Mouse (Mus musculus) intestine, embryonic 14.5 days (tissue): ENCODE data around the gene Zfp106. TPM values are rescaled to one million over a fixed set of nuclear protein-coding genes. Genes with fewer than 3 reads are reported as not detected.

Source experiments
- ATAC-seq: fragments of 200-750 bp; cut with Nextera tagmentation; replicated peaks from 2 replicates; pipeline ENCODE4 v1.8.0; 2017; ENCODE audit warnings: low read depth, moderate number of reproducible peaks, moderate TSS enrichment, moderate library complexity; ENCODE audit not compliant: low FRiP score, low TSS enrichment
- DNase-seq: peaks from one replicate; pipeline ENCODE4 v3.0.0-alpha.2; 2018; ENCODE audit warnings: low spot score
- H3K27ac ChIP-seq: fragments of 300-500 bp; sonication (generic); 2 replicates; pipeline ENCODE4 v1.5.1; 2014; ENCODE audit warnings: low read depth, mild to moderate bottlenecking, control low read depth
- H3K27me3 ChIP-seq: fragments of 300-500 bp; sonication (generic); replicated peaks from 2 replicates; pipeline ENCODE4 v1.6.1; 2014; ENCODE audit warnings: low read length, control low read depth; ENCODE audit not compliant: control insufficient read depth, insufficient read depth
- H3K36me3 ChIP-seq: fragments of 300-500 bp; sonication (generic); 2 replicates; pipeline ENCODE4 v1.6.1; 2014; ENCODE audit warnings: low read length, control low read depth; ENCODE audit not compliant: control insufficient read depth, insufficient read depth
- H3K4me1 ChIP-seq: fragments of 300-500 bp; sonication (generic); replicated peaks from 2 replicates; pipeline ENCODE4 v1.6.1; 2014; ENCODE audit warnings: low read length, control low read depth, mixed read lengths; ENCODE audit not compliant: control insufficient read depth, insufficient read depth
- H3K4me2 ChIP-seq: fragments of 300-500 bp; sonication (generic); 2 replicates; pipeline ENCODE4 v1.6.1; 2014; ENCODE audit warnings: low read length
- H3K4me3 ChIP-seq: fragments of 300-500 bp; sonication (generic); 2 replicates; pipeline ENCODE4 v1.5.1; 2014; ENCODE audit warnings: low read depth, low read length, control low read depth, mixed read lengths
- H3K9ac ChIP-seq: fragments of 300-500 bp; sonication (generic); 2 replicates; pipeline ENCODE4 v1.6.1; 2014; ENCODE audit warnings: mild to moderate bottlenecking, low read length
- H3K9me3 ChIP-seq: fragments of 300-500 bp; sonication (generic); 2 replicates; pipeline ENCODE4 v1.6.1; 2016; ENCODE audit warnings: low read length, control low read depth; ENCODE audit not compliant: control insufficient read depth
- WGBS: fragments of 180-500 bp; shearing (Covaris S2); extraction: QIAGEN DNeasy Blood & Tissue Kit; methylation state at CpG from one replicate; pipeline ENCODE4 v1.1.7; 2014; 5-methylcytosine and 5-hydroxymethylcytosine counted together
- polyA plus RNA-seq: library from polyadenylated mRNA; unstranded; fragments of >200 nt; fragmentation: Nextera tagmentation; extraction: Ambion mirVana; gene quantifications from 2 replicates; pipeline ENCODE4 v1.2.1, GENCODE M21; 2014

Gene Zfp106
- polyA plus RNA-seq, 1 experiment from 2014 or later, result 66.1 TPM

- H3K4me1 ChIP-seq, result no peaks in the 10 kb centered on the region
- no peaks in the 10 kb centered on the region for H3K36me3 ChIP-seq
- 84% methylated on average over 13 of the region's 13 CpGs for WGBS
- no peak overlapping the region for H3K4me2 ChIP-seq
- ATAC-seq (no peak), DNase-seq (no peak)
- no peaks in the 10 kb centered on the region for H3K9me3 ChIP-seq
- H3K9ac ChIP-seq, result no peak overlapping the region
- no peaks in the 10 kb centered on the region for H3K27me3 ChIP-seq
- no peak overlapping the region for H3K27ac ChIP-seq
- no peak overlapping the region for H3K4me3 ChIP-seq
Observed at GRCm38 (mm10) chr2:120476277-120477087, 87.2 kb downstream of the Zfp106 start.

- no peaks in the 10 kb centered on the region for H3K4me1 ChIP-seq
- DNase-seq (no peak), ATAC-seq (no peak)
- H3K27ac ChIP-seq, result no peak overlapping the region
- H3K36me3 ChIP-seq, result no peaks in the 10 kb centered on the region
- no peak overlapping the region for H3K4me3 ChIP-seq
- no peaks in the 10 kb centered on the region for H3K27me3 ChIP-seq
- H3K9ac ChIP-seq, result no peak overlapping the region
- H3K4me2 ChIP-seq, result no peak overlapping the region
- 80% methylated on average over 4 of the region's 4 CpGs for WGBS
- no peaks in the 10 kb centered on the region for H3K9me3 ChIP-seq
Observed at GRCm38 (mm10) chr2:120470856-120471255, 92.8 kb downstream of the Zfp106 start.

- DNase-seq, result no peak
- Histone ChIP-seq H3K36me3 (no peaks in the 10 kb centered on the region), H3K27ac (no peak overlapping the region), H3K4me2 (no peak overlapping the region), H3K27me3 (no peaks in the 10 kb centered on the region), H3K4me1 (no peaks in the 10 kb centered on the region), H3K4me3 (no peak overlapping the region), H3K9me3 (no peaks in the 10 kb centered on the region), H3K9ac (no peak overlapping the region)
- ATAC-seq, result no peak
- WGBS, result 87% methylated on average over 10 of the region's 10 CpGs
Observed at GRCm38 (mm10) chr2:120469715-120470114, 93.9 kb downstream of the Zfp106 start.

GRCm38 (mm10) chr2:120469220-120469619 lies 94.4 kb downstream of the Zfp106 start:
- Histone ChIP-seq H3K27ac (no peak overlapping the region), H3K27me3 (no peaks in the 10 kb centered on the region), H3K36me3 (no peaks in the 10 kb centered on the region), H3K9ac (no peak overlapping the region), H3K4me2 (no peak overlapping the region), H3K4me1 (no peaks in the 10 kb centered on the region), H3K9me3 (no peaks in the 10 kb centered on the region), H3K4me3 (no peak overlapping the region)
- DNase-seq, result no peak
- 87% methylated on average over 3 of the region's 3 CpGs for WGBS
- ATAC-seq, result no peak

- no peaks in the 10 kb centered on the region for H3K27me3 ChIP-seq
- H3K4me1 ChIP-seq, result no peaks in the 10 kb centered on the region
- no peak for DNase-seq
- ATAC-seq, result no peak
- no peak overlapping the region for H3K9ac ChIP-seq
- H3K4me2 ChIP-seq, result no peak overlapping the region
- no peak overlapping the region for H3K27ac ChIP-seq
- H3K4me3 ChIP-seq, result no peak overlapping the region
- no peaks in the 10 kb centered on the region for H3K36me3 ChIP-seq
- H3K9me3 ChIP-seq, result no peaks in the 10 kb centered on the region
Observed at GRCm38 (mm10) chr2:120468011-120468410, 95.6 kb downstream of the Zfp106 start.

GRCm38 (mm10) chr2:120465397-120465785 lies 98.3 kb downstream of the Zfp106 start:
- 85% methylated on average over 5 of the region's 5 CpGs for WGBS
- Histone ChIP-seq H3K9ac (no peak overlapping the region), H3K4me2 (no peak overlapping the region), H3K27me3 (no peaks in the 10 kb centered on the region), H3K9me3 (no peaks in the 10 kb centered on the region), H3K36me3 (no peaks in the 10 kb centered on the region), H3K4me3 (no peak overlapping the region), H3K4me1 (no peaks in the 10 kb centered on the region), H3K27ac (no peak overlapping the region)
- no peak for DNase-seq
- ATAC-seq, result no peak

GRCm38 (mm10) chr2:120464732-120465396 lies 98.8 kb downstream of the Zfp106 start:
- Histone ChIP-seq H3K4me3 (no peak overlapping the region), H3K9ac (no peak overlapping the region), H3K9me3 (no peaks in the 10 kb centered on the region), H3K4me2 (no peak overlapping the region), H3K4me1 (no peaks in the 10 kb centered on the region), H3K36me3 (no peaks in the 10 kb centered on the region), H3K27ac (no peak overlapping the region), H3K27me3 (no peaks in the 10 kb centered on the region)
- ATAC-seq (no peak), DNase-seq (no peak)
- 97% methylated on average over 2 of the region's 2 CpGs for WGBS

GRCm38 (mm10) chr2:120464091-120464490 lies 99.6 kb downstream of the Zfp106 start:
- 69% methylated on average over 8 of the region's 8 CpGs for WGBS
- no peak for ATAC-seq
- H3K36me3 ChIP-seq, result no peaks in the 10 kb centered on the region

GRCm38 (mm10) chr2:120463328-120463727 lies 100.3 kb downstream of the Zfp106 start:
- ATAC-seq (no peak), DNase-seq (no peak)
- H3K27ac ChIP-seq, result no peak overlapping the region
- no peak overlapping the region for H3K4me3 ChIP-seq
- no peaks in the 10 kb centered on the region for H3K9me3 ChIP-seq
- H3K4me2 ChIP-seq, result no peak overlapping the region
- H3K27me3 ChIP-seq, result no peaks in the 10 kb centered on the region
- no peaks in the 10 kb centered on the region for H3K36me3 ChIP-seq
- no peaks in the 10 kb centered on the region for H3K4me1 ChIP-seq
- 87% methylated on average over 7 of the region's 7 CpGs for WGBS
- no peak overlapping the region for H3K9ac ChIP-seq

More at GRCm38 (mm10) chr2:120464091-120464490, 99.6 kb downstream of the Zfp106 start:
- Histone ChIP-seq H3K9ac (no peak overlapping the region), H3K27me3 (no peaks in the 10 kb centered on the region), H3K4me1 (no peaks in the 10 kb centered on the region), H3K4me2 (no peak overlapping the region), H3K27ac (no peak overlapping the region), H3K4me3 (no peak overlapping the region), H3K9me3 (no peaks in the 10 kb centered on the region)
- no peak for DNase-seq
